Mouse (Mus musculus): ENCODE measurements at regions not wholly inside any gene's neighbourhood (a gene's known extent, or its start where the extent isn't known, plus 50 kb on each side); places are given as distances from the start of the nearest gene placed in this dataset.

GRCm38 (mm10) chr2:50347486-50348265, 51.1 kb upstream of the Mmadhc start:
- DNase-seq (ENCODE audit: inconsistent age in 2 of 2, low spot score in 1 of 2), result no peak

All from adrenal gland, adult (tissue).